Mouse (Mus musculus): Measurements from ENCODE around the gene Ttc1.

DNA sequence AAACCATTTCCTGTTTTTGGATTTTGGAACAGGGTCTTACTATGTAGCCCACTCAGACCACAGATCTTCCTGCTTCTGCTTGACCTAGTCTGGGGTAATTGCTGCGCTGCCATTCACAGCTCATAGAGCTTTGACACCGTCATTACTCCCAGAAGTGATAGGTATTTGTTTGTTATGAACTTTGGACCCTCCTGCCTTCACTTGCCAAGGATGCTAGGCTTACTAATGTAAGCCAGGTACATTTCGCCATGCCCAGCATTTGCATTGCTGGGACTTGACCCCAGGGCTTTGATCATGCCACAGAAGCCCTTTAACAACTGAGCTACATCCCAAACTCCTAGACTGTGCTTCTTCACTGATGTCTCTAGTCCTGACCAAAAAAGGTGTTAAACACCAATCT is 47.5 kb downstream of the Ttc1 start:
- no peak for TF ChIP-seq POLR2A (IDR thresholded peaks at IDR 0.05; ENCODE audit: borderline replicate concordance, extremely low read depth, insufficient read depth, insufficient read length, poor library complexity, severe bottlenecking)
- no peak for TF ChIP-seq CTCF (IDR thresholded peaks at IDR 0.05; ENCODE audit: borderline replicate concordance, extremely low read depth, insufficient read depth, insufficient read length)
